Mouse (Mus musculus): Measurements from ENCODE around the gene Polr2l. TPM values are rescaled to one million over a fixed set of nuclear protein-coding genes. Genes with fewer than 3 reads are reported as not detected.

Gene Polr2l
- polyA plus RNA-seq, 1 experiment from 2014 or later, result 76.1 TPM

GRCm38 (mm10) chr7:141441460-141441859 lies 33.5 kb downstream of the Polr2l start:
- H3K4me3 ChIP-seq, result peak overlapping the region; percentile 68; the same call in 1 of the 2 replicates
- WGBS (ENCODE audit: insufficient replicate concordance), result 93% methylated on average over 9 of the region's 9 CpGs
- no peaks in the 10 kb centered on the region for H3K27me3 ChIP-seq (replicated peaks)
- peak overlapping the region; percentile 83; the same call in 1 of the 2 replicates for H3K9ac ChIP-seq
- H3K4me1 ChIP-seq, result peaks cover 70% of the 10 kb centered on the region
- no peak overlapping the region for H3K27ac ChIP-seq
- H3K36me3 ChIP-seq, result peaks cover 52% of the 10 kb centered on the region
- ATAC-seq, result no peak
- H3K9me3 ChIP-seq (replicated peaks), result no peaks in the 10 kb centered on the region
- H3K4me2 ChIP-seq, result peak overlapping the region; percentile 90

- H3K36me3 ChIP-seq, result peaks cover 52% of the 10 kb centered on the region
- H3K9me3 ChIP-seq (replicated peaks), result no peaks in the 10 kb centered on the region
- ATAC-seq, result no peak
- no peaks in the 10 kb centered on the region for H3K27me3 ChIP-seq (replicated peaks)
- no peak overlapping the region for H3K4me3 ChIP-seq
- peaks cover 72% of the 10 kb centered on the region for H3K4me1 ChIP-seq
- no peak overlapping the region for H3K27ac ChIP-seq
- no peak overlapping the region for H3K4me2 ChIP-seq
- peak overlapping the region; percentile 83; the same call in 1 of the 2 replicates for H3K9ac ChIP-seq
- WGBS (ENCODE audit: insufficient replicate concordance), result 46% methylated on average over 6 of the region's 6 CpGs
These were observed 34.3 kb downstream of the Polr2l start for GRCm38 (mm10) chr7:141440613-141441012.

GRCm38 (mm10) chr7:141439811-141440210 lies 35.1 kb downstream of the Polr2l start:
- WGBS (ENCODE audit: insufficient replicate concordance), result 93% methylated on average over 11 of the region's 11 CpGs
- Histone ChIP-seq H3K4me3 (no peak overlapping the region), H3K36me3 (peaks cover 52% of the 10 kb centered on the region), H3K4me2 (no peak overlapping the region), H3K9me3 (replicated peaks) (no peaks in the 10 kb centered on the region), H3K4me1 (peaks cover 78% of the 10 kb centered on the region), H3K9ac (no peak overlapping the region), H3K27ac (no peak overlapping the region), H3K27me3 (replicated peaks) (no peaks in the 10 kb centered on the region)
- ATAC-seq, result no peak

- Histone ChIP-seq H3K9me3 (replicated peaks) (no peaks in the 10 kb centered on the region), H3K27ac (no peak overlapping the region), H3K4me3 (no peak overlapping the region), H3K9ac (no peak overlapping the region), H3K27me3 (replicated peaks) (no peaks in the 10 kb centered on the region), H3K4me1 (peaks cover 78% of the 10 kb centered on the region), H3K4me2 (no peak overlapping the region), H3K36me3 (peaks cover 52% of the 10 kb centered on the region)
- WGBS (ENCODE audit: insufficient replicate concordance), result 90% methylated on average over 10 of the region's 10 CpGs
- no peak for ATAC-seq
These were observed 35.7 kb downstream of the Polr2l start for GRCm38 (mm10) chr7:141439140-141439679.

GRCm38 (mm10) chr7:141438201-141438968 lies 36.5 kb downstream of the Polr2l start:
- Histone ChIP-seq H3K4me2 (no peak overlapping the region), H3K4me1 (peaks cover 81% of the 10 kb centered on the region), H3K4me3 (0 out of 2 replicates have a peak overlapping the region, but pooled peaks have one; percentile 65), H3K9me3 (replicated peaks) (no peaks in the 10 kb centered on the region), H3K9ac (no peak overlapping the region), H3K27me3 (replicated peaks) (no peaks in the 10 kb centered on the region), H3K27ac (peak overlapping the region; percentile 15), H3K36me3 (peaks cover 60% of the 10 kb centered on the region)
- 89% methylated on average over 12 of the region's 12 CpGs for WGBS (ENCODE audit: insufficient replicate concordance)
- no peak for ATAC-seq

- Histone ChIP-seq H3K9ac (peak within 1 kb of the TSS; percentile 74), H3K27ac (peak within 1 kb of the TSS; percentile 71), H3K4me3 (peak within 1 kb of the TSS; percentile 65), H3K4me2 (peak within 1 kb of the TSS; percentile 96), H3K27me3 (replicated peaks) (no peaks in the 10 kb centered on the region), H3K4me1 (peaks cover 77% of the 10 kb centered on the region), H3K36me3 (peaks cover 64% of the 10 kb centered on the region), H3K9me3 (replicated peaks) (no peaks in the 10 kb centered on the region)
- peak; percentile 74 for ATAC-seq
- WGBS (ENCODE audit: insufficient replicate concordance), result 7% methylated on average over 53 of the region's 53 CpGs
These were observed 37.5 kb downstream of the Polr2l start, which contains the start of gene Slc25a22 for GRCm38 (mm10) chr7:141437178-141438120. Slc25a22 (minus strand) TSS chr7:141437892.

- ATAC-seq, result no peak
- H3K36me3 ChIP-seq, result peaks cover 64% of the 10 kb centered on the region
- H3K4me2 ChIP-seq, result peak overlapping the region; percentile 96
- H3K9me3 ChIP-seq (replicated peaks), result no peaks in the 10 kb centered on the region
- H3K9ac ChIP-seq, result peak overlapping the region; percentile 74
- H3K27me3 ChIP-seq (replicated peaks), result no peaks in the 10 kb centered on the region
- peak overlapping the region; percentile 71 for H3K27ac ChIP-seq
- 29% methylated on average over 2 of the region's 2 CpGs for WGBS (ENCODE audit: insufficient replicate concordance)
- H3K4me1 ChIP-seq, result peaks cover 70% of the 10 kb centered on the region
- H3K4me3 ChIP-seq, result peak overlapping the region; percentile 65
These were observed 38.4 kb downstream of the Polr2l start for GRCm38 (mm10) chr7:141436523-141436892.

GRCm38 (mm10) chr7:141435856-141436522 lies 38.9 kb downstream of the Polr2l start:
- peak overlapping the region; percentile 96 for H3K4me2 ChIP-seq
- H3K9ac ChIP-seq, result no peak overlapping the region; the same call in 1 of the 2 replicates
- no peaks in the 10 kb centered on the region for H3K9me3 ChIP-seq (replicated peaks)
- H3K36me3 ChIP-seq, result peaks cover 64% of the 10 kb centered on the region
- H3K27ac ChIP-seq, result peak overlapping the region; percentile 71
- H3K27me3 ChIP-seq (replicated peaks), result no peaks in the 10 kb centered on the region
- peak overlapping the region; percentile 65 for H3K4me3 ChIP-seq
- 72% methylated on average over 9 of the region's 9 CpGs for WGBS (ENCODE audit: insufficient replicate concordance)
- H3K4me1 ChIP-seq, result peaks cover 65% of the 10 kb centered on the region
- ATAC-seq, result no peak

- Histone ChIP-seq H3K27ac (peak overlapping the region; percentile 71), H3K4me2 (peak overlapping the region; percentile 96), H3K9ac (peak overlapping the region; percentile 64), H3K27me3 (replicated peaks) (no peaks in the 10 kb centered on the region), H3K4me1 (peaks cover 58% of the 10 kb centered on the region), H3K9me3 (replicated peaks) (no peaks in the 10 kb centered on the region), H3K4me3 (peak overlapping the region; percentile 56), H3K36me3 (peaks cover 64% of the 10 kb centered on the region)
- 5% methylated on average over 17 of the region's 17 CpGs for WGBS (ENCODE audit: insufficient replicate concordance)
- peak; percentile 74 for ATAC-seq
These were observed 39.6 kb downstream of the Polr2l start for GRCm38 (mm10) chr7:141435129-141435855.

GRCm38 (mm10) chr7:141434464-141434863 lies 40.5 kb downstream of the Polr2l start:
- peaks cover 64% of the 10 kb centered on the region for H3K4me1 ChIP-seq
- no peak for ATAC-seq
- WGBS (ENCODE audit: insufficient replicate concordance), result 46% methylated on average over 8 of the region's 8 CpGs
- no peaks in the 10 kb centered on the region for H3K27me3 ChIP-seq (replicated peaks)
- H3K9me3 ChIP-seq (replicated peaks), result no peaks in the 10 kb centered on the region
- 0 out of 2 replicates have a peak overlapping the region, but pooled peaks have one; percentile 68 for H3K27ac ChIP-seq
- peak overlapping the region; percentile 64 for H3K9ac ChIP-seq
- H3K4me2 ChIP-seq, result peak overlapping the region; percentile 96
- H3K4me3 ChIP-seq, result peak overlapping the region; percentile 56
- peaks cover 58% of the 10 kb centered on the region for H3K36me3 ChIP-seq

All from liver, embryonic 12.5 days (tissue).